Mouse (Mus musculus) lung, embryonic 16.5 days (tissue): ENCODE data around the gene Sertad2. TPM values are rescaled to one million over a fixed set of nuclear protein-coding genes. Genes with fewer than 3 reads are reported as not detected.

ENCODE experiments used
- ATAC-seq: fragments of 200-750 bp; cut with Nextera tagmentation; 2 replicates; pipeline ENCODE4 v1.8.0; 2017; ENCODE audit warnings: low read depth, mild to moderate bottlenecking, moderate library complexity
- H3K27ac ChIP-seq: fragments of 300-500 bp; sonication (generic); 2 replicates; pipeline ENCODE4 v1.5.1; 2014; ENCODE audit warnings: mild to moderate bottlenecking, control low read depth, low read length
- H3K27me3 ChIP-seq: fragments of 300-500 bp; sonication (generic); 2 replicates; pipeline ENCODE4 v1.6.1; 2014; ENCODE audit warnings: low read depth, low read length, mixed read lengths; ENCODE audit not compliant: control insufficient read depth, insufficient read depth
- H3K36me3 ChIP-seq: fragments of 300-500 bp; sonication (generic); 2 replicates; pipeline ENCODE4 v1.6.1; 2014; ENCODE audit warnings: low read length; ENCODE audit not compliant: control insufficient read depth, insufficient read depth
- H3K4me1 ChIP-seq: fragments of 300-500 bp; sonication (generic); replicated peaks from 2 replicates; pipeline ENCODE4 v1.6.1; 2014; ENCODE audit warnings: low read length, mixed read lengths; ENCODE audit not compliant: control insufficient read depth, insufficient read depth
- H3K4me2 ChIP-seq: fragments of 300-500 bp; sonication (generic); 2 replicates; pipeline ENCODE4 v1.6.1; 2014; ENCODE audit warnings: low read depth, low read length, control low read depth
- H3K4me3 ChIP-seq: fragments of 300-500 bp; sonication (generic); 2 replicates; pipeline ENCODE4 v1.5.1; 2014; ENCODE audit warnings: mild to moderate bottlenecking, low read length, control low read depth
- H3K9ac ChIP-seq: fragments of 300-500 bp; sonication (generic); 2 replicates; pipeline ENCODE4 v1.6.1; 2014; ENCODE audit warnings: low read length, control low read depth
- H3K9me3 ChIP-seq: fragments of 300-500 bp; sonication (generic); 2 replicates; pipeline ENCODE4 v1.6.1; 2016; ENCODE audit warnings: low read length; ENCODE audit not compliant: control insufficient read depth
- whole genome bisulfite sequencing: fragments of 180-500 bp; shearing (Covaris S2); extraction: QIAGEN DNeasy Blood & Tissue Kit; methylation state at CpG from one replicate; pipeline ENCODE4 v1.1.7; 2014; 5-methylcytosine and 5-hydroxymethylcytosine counted together
- polyA plus RNA-seq: library from polyadenylated mRNA; unstranded; fragments of >200 nt; fragmentation: Nextera tagmentation; extraction: Ambion mirVana; gene quantifications from 2 replicates; pipeline ENCODE4 v1.2.1, GENCODE M21; 2015

Gene Sertad2
- polyA plus RNA-seq, 1 experiment from 2014 or later, result 45.0 TPM

DNA sequence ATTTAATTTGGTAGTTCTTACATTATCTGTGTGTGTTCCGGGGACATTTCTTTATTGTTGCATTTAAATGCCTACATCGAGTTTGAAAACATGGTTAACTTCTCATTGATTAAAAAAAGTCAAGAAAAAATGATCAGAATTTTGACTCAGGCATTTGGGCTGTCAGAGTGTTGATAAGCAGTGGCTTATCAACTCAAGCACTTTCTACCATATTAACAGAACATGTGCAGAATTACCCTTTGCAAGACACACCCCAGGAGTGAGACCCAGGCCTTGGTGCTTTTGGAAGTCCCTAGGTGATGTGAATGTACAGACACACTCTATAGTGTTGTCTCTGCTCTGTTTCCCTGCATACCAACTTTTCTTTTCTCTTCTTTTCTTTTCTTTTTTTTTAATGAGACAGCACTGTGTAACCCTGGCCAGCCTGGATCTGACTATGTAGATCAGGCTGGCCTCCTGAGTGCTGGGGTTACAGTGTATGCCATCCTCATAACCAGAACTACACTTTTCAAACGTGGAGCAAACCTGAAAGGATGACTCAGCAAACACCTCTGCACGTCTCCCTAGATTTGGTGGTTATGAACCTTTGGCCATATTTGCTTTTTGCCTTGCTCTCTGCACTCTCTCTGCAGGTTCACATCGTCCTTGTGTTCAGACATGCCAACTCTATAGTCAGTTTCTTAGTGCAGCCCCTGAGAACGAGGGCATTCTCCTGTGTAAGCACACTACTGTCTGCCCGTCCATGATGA is 13.3 kb downstream of the Sertad2 start:
- Histone ChIP-seq H3K4me2 (no peak overlapping the region), H3K27me3 (no peaks in the 10 kb centered on the region), H3K4me1 (peaks cover 22% of the 10 kb centered on the region), H3K9me3 (no peaks in the 10 kb centered on the region), H3K27ac (no peak overlapping the region), H3K36me3 (no peaks in the 10 kb centered on the region), H3K9ac (no peak overlapping the region), H3K4me3 (no peak overlapping the region)
- no peak for ATAC-seq
- WGBS, result 59% methylated on average over 7 of the region's 7 CpGs

- peak overlapping the region; percentile 26 for H3K4me2 ChIP-seq
Observed at GRCm38 (mm10) chr11:20559236-20559950, 16.3 kb downstream of the Sertad2 start.

GRCm38 (mm10) chr11:20559951-20560642 is 17.0 kb downstream of the Sertad2 start:
- 66% methylated on average over 10 of the region's 10 CpGs for WGBS
- H3K27ac ChIP-seq, result no peak overlapping the region; the same call in 1 of the 2 replicates

More at GRCm38 (mm10) chr11:20559236-20559950, 16.3 kb downstream of the Sertad2 start:
- no peaks in the 10 kb centered on the region for H3K36me3 ChIP-seq
- H3K4me1 ChIP-seq, result peaks cover 27% of the 10 kb centered on the region
- H3K9ac ChIP-seq, result no peak overlapping the region
- H3K27me3 ChIP-seq, result no peaks in the 10 kb centered on the region
- H3K9me3 ChIP-seq, result 0 out of 2 replicates have a peak, but pooled peaks cover 5% of the 10 kb centered on the region
- H3K27ac ChIP-seq, result no peak overlapping the region; the same call in 1 of the 2 replicates
- no peak for ATAC-seq
- 27% methylated on average over 11 of the region's 11 CpGs for WGBS
- no peak overlapping the region for H3K4me3 ChIP-seq

GRCm38 (mm10) chr11:20561323-20562002 is 18.4 kb downstream of the Sertad2 start:
- H3K9ac ChIP-seq, result peak overlapping the region; percentile 31; the same call in 1 of the 2 replicates
- peaks cover 27% of the 10 kb centered on the region for H3K4me1 ChIP-seq
- H3K36me3 ChIP-seq, result no peaks in the 10 kb centered on the region
- no peaks in the 10 kb centered on the region for H3K27me3 ChIP-seq
- H3K27ac ChIP-seq, result peak overlapping the region; percentile 28; the same call in 1 of the 2 replicates
- 3% methylated on average over 13 of the region's 13 CpGs for WGBS
- peak; percentile 95 for ATAC-seq
- peak overlapping the region; percentile 55 for H3K4me2 ChIP-seq
- H3K4me3 ChIP-seq, result peak overlapping the region; percentile 32
- H3K9me3 ChIP-seq, result 0 out of 2 replicates have a peak, but pooled peaks cover 5% of the 10 kb centered on the region

More at GRCm38 (mm10) chr11:20559951-20560642, 17.0 kb downstream of the Sertad2 start:
- H3K36me3 ChIP-seq, result no peaks in the 10 kb centered on the region
- H3K4me3 ChIP-seq, result no peak overlapping the region
- no peaks in the 10 kb centered on the region for H3K27me3 ChIP-seq
- 0 out of 2 replicates have a peak, but pooled peaks cover 5% of the 10 kb centered on the region for H3K9me3 ChIP-seq
- no peak overlapping the region for H3K4me2 ChIP-seq
- H3K9ac ChIP-seq, result no peak overlapping the region
- peaks cover 27% of the 10 kb centered on the region for H3K4me1 ChIP-seq
- ATAC-seq, result no peak

- no peak for ATAC-seq
- Histone ChIP-seq H3K4me2 (no peak overlapping the region), H3K9ac (no peak overlapping the region), H3K4me1 (peaks cover 11% of the 10 kb centered on the region; the same call in 1 of the 2 replicates), H3K36me3 (no peaks in the 10 kb centered on the region), H3K9me3 (0 out of 2 replicates have a peak, but pooled peaks cover 5% of the 10 kb centered on the region), H3K27ac (no peak overlapping the region), H3K4me3 (no peak overlapping the region), H3K27me3 (no peaks in the 10 kb centered on the region)
- 92% methylated on average over 4 of the region's 4 CpGs for WGBS
Observed at GRCm38 (mm10) chr11:20565057-20565456, 22.0 kb downstream of the Sertad2 start.

- WGBS, result 51% methylated on average over 5 of the region's 5 CpGs
- Histone ChIP-seq H3K27me3 (no peaks in the 10 kb centered on the region), H3K4me2 (no peak overlapping the region), H3K4me1 (peaks cover 8% of the 10 kb centered on the region), H3K27ac (no peak overlapping the region), H3K36me3 (no peaks in the 10 kb centered on the region), H3K4me3 (no peak overlapping the region), H3K9me3 (no peaks in the 10 kb centered on the region), H3K9ac (no peak overlapping the region)
- 0 out of 2 replicates have a peak, but pooled peaks have one; percentile 20 for ATAC-seq
Observed at GRCm38 (mm10) chr11:20571702-20572413, 28.8 kb downstream of the Sertad2 start.

- H3K9ac ChIP-seq, result no peak overlapping the region
- H3K36me3 ChIP-seq, result no peaks in the 10 kb centered on the region
- no peak overlapping the region for H3K4me2 ChIP-seq
- ATAC-seq, result peak; percentile 67
- no peak overlapping the region for H3K27ac ChIP-seq
- no peaks in the 10 kb centered on the region for H3K9me3 ChIP-seq
- peaks cover 10% of the 10 kb centered on the region for H3K4me1 ChIP-seq
- H3K4me3 ChIP-seq, result no peak overlapping the region
- no peaks in the 10 kb centered on the region for H3K27me3 ChIP-seq
- WGBS, result 31% methylated on average over 8 of the region's 8 CpGs
Observed at GRCm38 (mm10) chr11:20576046-20576635, 33.1 kb downstream of the Sertad2 start.

DNA sequence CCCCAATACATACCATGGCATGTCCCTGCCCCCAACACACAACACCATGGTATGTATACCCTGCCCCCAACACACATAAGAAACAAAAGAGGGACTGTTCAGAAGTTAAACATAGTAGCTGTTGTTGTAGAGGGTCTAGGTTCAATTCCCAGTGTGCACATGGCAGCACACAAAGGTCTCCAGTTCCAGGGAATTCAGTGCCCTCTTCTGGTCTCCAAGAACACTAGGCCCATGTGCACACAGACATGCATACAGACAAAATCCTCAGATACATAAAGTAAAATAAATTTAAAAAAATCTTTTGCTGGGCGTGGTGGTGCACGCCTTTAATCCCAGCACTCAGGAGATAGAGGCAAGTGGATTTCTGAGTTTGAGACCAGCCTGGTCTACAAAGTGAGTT is 39.7 kb downstream of the Sertad2 start:
- no peak overlapping the region for H3K4me2 ChIP-seq

More for the DNA sequence above, 39.7 kb downstream of the Sertad2 start:
- no peaks in the 10 kb centered on the region for H3K36me3 ChIP-seq
- H3K4me3 ChIP-seq, result no peak overlapping the region
- H3K9ac ChIP-seq, result no peak overlapping the region
- no peak for ATAC-seq
- H3K27ac ChIP-seq, result no peak overlapping the region
- no peaks in the 10 kb centered on the region for H3K27me3 ChIP-seq
- no peaks in the 10 kb centered on the region for H3K9me3 ChIP-seq
- H3K4me1 ChIP-seq, result 0 out of 2 replicates have a peak, but pooled peaks cover 2% of the 10 kb centered on the region
- WGBS, result 95% methylated on average over 2 of the region's 2 CpGs
